Mouse (Mus musculus): Measurements from ENCODE around the gene Tomm20l. TPM values are rescaled to one million over a fixed set of nuclear protein-coding genes. Genes with fewer than 3 reads are reported as not detected.

The Tomm20l gene
- polyA plus RNA-seq, 1 experiment from 2014 or later: not detected

- Histone ChIP-seq H3K4me1 (peaks cover 35% of the 10 kb centered on the region), H3K36me3 (replicated peaks) (peaks cover 18% of the 10 kb centered on the region), H3K27ac (peak within 1 kb of the TSS; percentile 82), H3K4me2 (peak within 1 kb of the TSS; percentile 67), H3K27me3 (replicated peaks) (no peaks in the 10 kb centered on the region), H3K4me3 (peak within 1 kb of the TSS; percentile 99), H3K9ac (peak within 1 kb of the TSS; percentile 96), H3K9me3 (no peaks in the 10 kb centered on the region)
- 0% methylated on average over 52 of the region's 52 CpGs for WGBS
- ATAC-seq (replicated peaks): peak; percentile 95
Observed at GRCm38 (mm10) chr12:71136130-71136973, 25.1 kb downstream of the Tomm20l start, which contains the start of the genes Timm9 and 2700049A03Rik. Gene Timm9, minus strand, starts transcription at chr12:71136684. Gene 2700049A03Rik, plus strand, starts transcription at chr12:71136848.

GRCm38 (mm10) chr12:71136974-71137491, 25.8 kb downstream of the Tomm20l start:
- H3K9me3 ChIP-seq: no peaks in the 10 kb centered on the region
- H3K36me3 ChIP-seq (replicated peaks): peaks cover 21% of the 10 kb centered on the region
- H3K27me3 ChIP-seq (replicated peaks): no peaks in the 10 kb centered on the region
- WGBS: under 1% methylated on average over 30 of the region's 30 CpGs
- peak overlapping the region; percentile 82 for H3K27ac ChIP-seq
- H3K4me2 ChIP-seq: peak overlapping the region; percentile 67
- H3K4me3 ChIP-seq: peak overlapping the region; percentile 99
- H3K9ac ChIP-seq: peak overlapping the region; percentile 96
- peak; percentile 82 for ATAC-seq (replicated peaks)
- H3K4me1 ChIP-seq: peaks cover 35% of the 10 kb centered on the region

- H3K4me3 ChIP-seq: peak overlapping the region; percentile 99
- no peaks in the 10 kb centered on the region for H3K9me3 ChIP-seq
Observed at GRCm38 (mm10) chr12:71137686-71138085, 26.5 kb downstream of the Tomm20l start.

GRCm38 (mm10) chr12:71139258-71139828, 28.1 kb downstream of the Tomm20l start:
- Histone ChIP-seq H3K36me3 (replicated peaks) (peaks cover 22% of the 10 kb centered on the region), H3K4me3 (no peak overlapping the region), H3K4me1 (peaks cover 35% of the 10 kb centered on the region), H3K9me3 (no peaks in the 10 kb centered on the region), H3K27me3 (replicated peaks) (no peaks in the 10 kb centered on the region), H3K9ac (no peak overlapping the region), H3K27ac (no peak overlapping the region), H3K4me2 (peak overlapping the region; percentile 67; the same call in 1 of the 2 replicates)
- no peak for ATAC-seq (replicated peaks)
- WGBS: 81% methylated on average over 5 of the region's 5 CpGs

More at GRCm38 (mm10) chr12:71137686-71138085, 26.5 kb downstream of the Tomm20l start:
- Histone ChIP-seq H3K27me3 (replicated peaks) (no peaks in the 10 kb centered on the region), H3K27ac (no peak overlapping the region), H3K9ac (peak overlapping the region; percentile 53; the same call in 1 of the 2 replicates), H3K4me2 (peak overlapping the region; percentile 67), H3K36me3 (replicated peaks) (peaks cover 21% of the 10 kb centered on the region), H3K4me1 (peaks cover 35% of the 10 kb centered on the region)
- 8% methylated on average over 11 of the region's 11 CpGs for WGBS
- no peak for ATAC-seq (replicated peaks)

GRCm38 (mm10) chr12:71141189-71141588, 30.0 kb downstream of the Tomm20l start:
- H3K36me3 ChIP-seq (replicated peaks): peaks cover 22% of the 10 kb centered on the region
- no peak overlapping the region for H3K4me3 ChIP-seq
- peaks cover 25% of the 10 kb centered on the region for H3K4me1 ChIP-seq
- H3K27me3 ChIP-seq (replicated peaks): no peaks in the 10 kb centered on the region
- H3K4me2 ChIP-seq: no peak overlapping the region
- ATAC-seq (replicated peaks): no peak
- H3K9me3 ChIP-seq: no peaks in the 10 kb centered on the region
- no peak overlapping the region for H3K27ac ChIP-seq
- no peak overlapping the region for H3K9ac ChIP-seq

GRCm38 (mm10) chr12:71147641-71148040, 36.4 kb downstream of the Tomm20l start:
- no peak overlapping the region for H3K4me3 ChIP-seq
- no peak overlapping the region for H3K4me2 ChIP-seq
- no peak for ATAC-seq (replicated peaks)
- peaks cover 35% of the 10 kb centered on the region for H3K36me3 ChIP-seq (replicated peaks)
- H3K9ac ChIP-seq: no peak overlapping the region
- WGBS: 85% methylated on average over 3 of the region's 3 CpGs
- no peaks in the 10 kb centered on the region for H3K4me1 ChIP-seq
- no peak overlapping the region for H3K27ac ChIP-seq
- no peaks in the 10 kb centered on the region for H3K27me3 ChIP-seq (replicated peaks)
- no peaks in the 10 kb centered on the region for H3K9me3 ChIP-seq

GRCm38 (mm10) chr12:71148801-71149200, 37.6 kb downstream of the Tomm20l start:
- no peak overlapping the region for H3K4me2 ChIP-seq
- WGBS: 96% methylated on average over 9 of the region's 9 CpGs

GRCm38 (mm10) chr12:71149456-71149855, 38.2 kb downstream of the Tomm20l start:
- Histone ChIP-seq H3K9me3 (no peaks in the 10 kb centered on the region), H3K4me2 (no peak overlapping the region), H3K4me3 (no peak overlapping the region), H3K27ac (no peak overlapping the region), H3K4me1 (no peaks in the 10 kb centered on the region), H3K9ac (no peak overlapping the region), H3K36me3 (replicated peaks) (peaks cover 39% of the 10 kb centered on the region), H3K27me3 (replicated peaks) (no peaks in the 10 kb centered on the region)
- 90% methylated on average over 6 of the region's 6 CpGs for WGBS
- no peak for ATAC-seq (replicated peaks)

More at GRCm38 (mm10) chr12:71148801-71149200, 37.6 kb downstream of the Tomm20l start:
- ATAC-seq (replicated peaks): no peak
- no peak overlapping the region for H3K4me3 ChIP-seq
- no peaks in the 10 kb centered on the region for H3K4me1 ChIP-seq
- no peaks in the 10 kb centered on the region for H3K27me3 ChIP-seq (replicated peaks)
- no peaks in the 10 kb centered on the region for H3K9me3 ChIP-seq
- peaks cover 39% of the 10 kb centered on the region for H3K36me3 ChIP-seq (replicated peaks)
- no peak overlapping the region for H3K27ac ChIP-seq
- H3K9ac ChIP-seq: no peak overlapping the region

GRCm38 (mm10) chr12:71150167-71150566, 38.9 kb downstream of the Tomm20l start:
- Histone ChIP-seq H3K36me3 (replicated peaks) (peaks cover 45% of the 10 kb centered on the region), H3K4me3 (no peak overlapping the region), H3K4me2 (no peak overlapping the region), H3K4me1 (no peaks in the 10 kb centered on the region), H3K27ac (no peak overlapping the region), H3K27me3 (replicated peaks) (no peaks in the 10 kb centered on the region), H3K9me3 (no peaks in the 10 kb centered on the region), H3K9ac (no peak overlapping the region)
- ATAC-seq (replicated peaks): no peak
- 96% methylated on average over 8 of the region's 8 CpGs for WGBS

GRCm38 (mm10) chr12:71154979-71155378, 43.8 kb downstream of the Tomm20l start:
- H3K4me3 ChIP-seq: no peak overlapping the region
- no peak overlapping the region for H3K27ac ChIP-seq
- H3K9ac ChIP-seq: no peak overlapping the region
- WGBS: 98% methylated on average over 6 of the region's 6 CpGs
- ATAC-seq (replicated peaks): no peak
- H3K9me3 ChIP-seq: no peaks in the 10 kb centered on the region
- H3K36me3 ChIP-seq (replicated peaks): peaks cover 60% of the 10 kb centered on the region
- no peaks in the 10 kb centered on the region for H3K27me3 ChIP-seq (replicated peaks)
- no peak overlapping the region for H3K4me2 ChIP-seq
- H3K4me1 ChIP-seq: no peaks in the 10 kb centered on the region

- Histone ChIP-seq H3K9ac (no peak overlapping the region), H3K4me3 (no peak overlapping the region), H3K27me3 (replicated peaks) (no peaks in the 10 kb centered on the region), H3K9me3 (no peaks in the 10 kb centered on the region), H3K36me3 (replicated peaks) (peaks cover 57% of the 10 kb centered on the region; the same call in 1 of the 2 replicates), H3K4me2 (no peak overlapping the region), H3K27ac (no peak overlapping the region), H3K4me1 (no peaks in the 10 kb centered on the region)
- no peak for ATAC-seq (replicated peaks)
- 89% methylated on average over 6 of the region's 6 CpGs for WGBS
Observed at GRCm38 (mm10) chr12:71157974-71158373, 46.7 kb downstream of the Tomm20l start.

GRCm38 (mm10) chr12:71164410-71164809, 53.2 kb downstream of the Tomm20l start:
- Histone ChIP-seq H3K4me2 (no peak overlapping the region), H3K27ac (no peak overlapping the region), H3K36me3 (replicated peaks) (peaks cover 39% of the 10 kb centered on the region), H3K9me3 (no peaks in the 10 kb centered on the region), H3K27me3 (replicated peaks) (no peaks in the 10 kb centered on the region), H3K4me3 (no peak overlapping the region), H3K4me1 (no peaks in the 10 kb centered on the region), H3K9ac (no peak overlapping the region)
- 91% methylated on average over 9 of the region's 9 CpGs for WGBS
- no peak for ATAC-seq (replicated peaks)

Data from midbrain, embryonic 15.5 days (tissue).